Mouse (Mus musculus): Measurements from ENCODE around the gene Leng9. TPM values are rescaled to one million over a fixed set of nuclear protein-coding genes. Genes with fewer than 3 reads are reported as not detected.

Leng9 gene
- total and polyA plus RNA-seq, 3 experiments, result 2.9 to 5.4 (median 3.7) TPM

DNA sequence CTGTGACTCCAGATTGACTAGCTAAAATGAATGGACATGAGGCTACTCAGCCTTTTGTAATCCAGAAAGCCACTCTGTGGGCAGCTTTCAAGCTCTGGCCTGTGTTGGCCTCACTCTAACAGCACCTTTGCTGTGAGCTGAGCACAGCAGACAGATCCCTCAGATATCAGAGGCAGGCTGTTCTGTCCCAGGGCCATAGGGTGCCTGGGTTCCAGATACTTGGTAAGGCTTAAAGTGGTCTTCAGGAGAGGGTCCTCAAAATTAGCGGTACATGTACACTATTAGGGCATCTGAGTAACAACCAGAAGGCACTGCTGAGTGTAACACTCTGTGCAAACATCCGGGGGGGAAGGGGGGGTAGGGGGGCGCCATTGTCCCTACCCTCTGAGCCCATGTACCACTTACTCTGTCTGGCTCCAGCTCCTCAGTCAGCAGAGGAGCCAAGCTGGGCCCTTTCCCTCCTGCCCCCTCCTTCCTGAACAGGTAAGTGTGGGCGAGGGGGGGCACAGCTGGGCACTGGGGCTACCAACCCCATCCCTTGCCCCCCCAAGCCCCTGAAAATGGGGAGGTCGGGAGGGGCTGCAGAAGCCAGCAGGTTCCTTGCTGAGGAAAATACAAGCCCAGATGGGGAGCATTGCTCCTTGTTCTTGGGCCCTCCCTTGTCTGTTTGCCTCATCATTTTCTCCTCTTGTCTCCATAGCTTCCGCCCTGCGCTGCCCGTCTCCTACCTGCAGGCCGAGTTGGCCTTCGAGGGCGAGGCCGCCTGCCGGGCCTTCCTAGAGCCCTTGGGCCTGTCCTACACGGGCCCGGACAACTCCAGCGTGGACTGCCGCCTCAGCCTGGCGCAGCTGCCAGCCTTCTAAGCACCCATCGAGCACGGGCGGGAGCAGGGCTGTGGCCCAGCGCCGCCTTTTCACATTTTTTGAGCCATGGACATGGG, 3.7 kb downstream of the Leng9 start:
- no peak for TF ChIP-seq POLR2AphosphoS5 (IDR thresholded peaks at IDR 0.05; ENCODE audit: insufficient replicate concordance, low read depth, low read length)
- no peak for TF ChIP-seq CTCF (IDR thresholded peaks at IDR 0.05; ENCODE audit: low read depth, low read length)
- TF ChIP-seq GATA2 (IDR thresholded peaks at IDR 0.05; ENCODE audit: borderline replicate concordance, low read depth, low read length), result no peak
- no peak for TF ChIP-seq TAL1 (conservative IDR thresholded peaks at IDR 0.05; ENCODE audit: low read depth, low read length)
- TF ChIP-seq GATA1 (IDR thresholded peaks at IDR 0.05; ENCODE audit: borderline replicate concordance, low read length), result no peak
- H3K4me3 ChIP-seq (ENCODE audit: low read depth, low read length), result peak overlapping the region; percentile 64; the same call in 1 of the 2 replicates
- no peaks in the 10 kb centered on the region for H3K27me3 ChIP-seq (ENCODE audit: insufficient read depth, low read length)
- H3K9me3 ChIP-seq (replicated peaks), result no peaks in the 10 kb centered on the region
- ATAC-seq (ENCODE audit: extremely low read depth, insufficient number of reproducible peaks, low FRiP score, poor library complexity, severe bottlenecking), result no peak
- H3K4me1 ChIP-seq (ENCODE audit: insufficient read depth, low read depth, low read length), result peaks cover 89% of the 10 kb centered on the region
- H3K36me3 ChIP-seq (replicated peaks), result peaks cover 72% of the 10 kb centered on the region
- DNase-seq (ENCODE audit: low spot score), result no peak

DNA sequence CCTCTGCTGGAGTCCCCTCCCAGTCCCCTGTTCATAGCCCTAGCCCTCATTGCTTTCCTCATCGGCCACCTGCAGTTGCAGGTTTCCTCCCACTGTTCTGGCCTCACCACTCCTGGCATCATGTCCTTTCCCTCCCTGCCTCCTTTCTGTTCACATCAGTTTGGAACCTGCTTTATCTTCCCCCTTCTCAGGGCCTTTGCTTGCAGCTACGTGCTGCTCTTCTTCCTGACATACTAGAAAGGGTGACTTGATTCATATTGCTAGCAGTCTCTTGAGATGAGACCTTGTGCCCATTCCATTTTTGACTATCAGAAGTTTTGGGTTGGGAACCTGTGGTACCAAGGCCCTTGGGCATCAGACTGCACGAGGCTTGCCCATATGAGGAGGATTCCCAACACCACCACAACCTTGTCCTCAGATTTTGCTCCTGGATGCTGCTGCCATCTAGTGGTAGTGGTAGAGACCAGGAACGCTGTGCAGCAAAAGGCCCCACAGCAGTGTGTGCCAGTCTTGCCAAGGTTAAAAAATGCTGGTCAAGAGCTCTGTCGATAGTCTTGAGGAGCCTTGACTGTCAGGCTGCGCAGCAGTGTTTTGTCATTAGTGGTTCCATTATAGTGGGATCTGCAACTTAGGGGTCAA, 4.5 kb downstream of the Leng9 start:
- ATAC-seq (ENCODE audit: extremely low read depth, insufficient number of reproducible peaks, low FRiP score, poor library complexity, severe bottlenecking) (no peak), DNase-seq (ENCODE audit: low spot score) (peak; percentile 47)
- Histone ChIP-seq H3K27me3 (ENCODE audit: insufficient read depth, low read length) (no peaks in the 10 kb centered on the region), H3K4me3 (ENCODE audit: low read depth, low read length) (peak overlapping the region; percentile 20; the same call in 1 of the 2 replicates), H3K4me1 (ENCODE audit: insufficient read depth, low read depth, low read length) (peaks cover 87% of the 10 kb centered on the region), H3K36me3 (replicated peaks) (peaks cover 80% of the 10 kb centered on the region), H3K9me3 (replicated peaks) (no peaks in the 10 kb centered on the region)
- TF ChIP-seq TAL1 (conservative IDR thresholded peaks at IDR 0.05; ENCODE audit: low read depth, low read length), result no peak
- TF ChIP-seq GATA1 (IDR thresholded peaks at IDR 0.05; ENCODE audit: borderline replicate concordance, low read length), result no peak
- TF ChIP-seq CTCF (IDR thresholded peaks at IDR 0.05; ENCODE audit: low read depth, low read length), result peak; percentile 42; the same call in 1 of the 2 replicates
- no peak for TF ChIP-seq POLR2AphosphoS5 (IDR thresholded peaks at IDR 0.05; ENCODE audit: insufficient replicate concordance, low read depth, low read length)

DNA sequence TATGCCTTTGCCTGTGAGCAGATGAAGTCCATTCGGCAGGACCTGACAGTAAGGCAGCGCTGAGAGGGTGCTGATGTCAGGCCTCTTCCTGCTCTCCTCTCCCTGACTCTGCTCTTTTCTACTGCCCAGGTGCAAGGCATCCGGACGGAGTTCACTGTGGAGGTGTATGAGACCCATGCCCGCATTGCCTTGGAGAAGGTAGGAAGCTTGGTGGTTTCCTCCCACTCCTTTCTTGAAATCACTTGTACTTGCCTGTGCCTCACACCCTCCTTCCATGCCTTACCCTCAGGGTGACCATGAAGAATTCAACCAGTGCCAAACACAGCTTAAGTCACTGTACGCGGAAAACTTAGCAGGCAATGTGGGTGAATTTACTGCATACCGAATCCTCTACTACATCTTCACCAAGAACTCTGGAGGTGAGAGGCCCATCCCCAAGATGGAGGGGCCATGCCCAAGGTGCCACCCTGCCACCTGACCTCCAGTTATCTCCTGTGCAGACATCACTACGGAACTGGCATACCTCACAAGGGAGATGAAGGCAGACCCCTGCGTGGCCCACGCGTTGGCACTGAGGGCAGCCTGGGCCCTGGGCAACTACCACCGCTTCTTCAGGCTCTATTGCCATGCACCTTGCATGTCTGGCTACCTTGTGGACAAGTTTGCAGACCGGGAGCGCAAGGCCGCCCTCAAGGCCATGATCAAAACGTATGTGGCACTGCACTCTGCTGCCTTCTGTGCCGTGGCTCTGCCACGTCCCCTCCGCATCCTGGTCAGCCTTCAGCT, 5.2 kb downstream of the Leng9 start:
- H3K4me1 ChIP-seq (ENCODE audit: insufficient read depth, low read depth, low read length), result peaks cover 81% of the 10 kb centered on the region
- peaks cover 88% of the 10 kb centered on the region for H3K36me3 ChIP-seq (replicated peaks)
- H3K9me3 ChIP-seq (replicated peaks), result no peaks in the 10 kb centered on the region
- peak overlapping the region; percentile 20; the same call in 1 of the 2 replicates for H3K4me3 ChIP-seq (ENCODE audit: low read depth, low read length)
- DNase-seq (ENCODE audit: low spot score) (no peak), ATAC-seq (ENCODE audit: extremely low read depth, insufficient number of reproducible peaks, low FRiP score, poor library complexity, severe bottlenecking) (no peak)
- H3K27me3 ChIP-seq (ENCODE audit: insufficient read depth, low read length), result no peaks in the 10 kb centered on the region
- TF ChIP-seq GATA2 (IDR thresholded peaks at IDR 0.05; ENCODE audit: borderline replicate concordance, low read depth, low read length) (no peak), CTCF (IDR thresholded peaks at IDR 0.05; ENCODE audit: low read depth, low read length) (no peak), GATA1 (IDR thresholded peaks at IDR 0.05; ENCODE audit: borderline replicate concordance, low read length) (no peak), POLR2AphosphoS5 (IDR thresholded peaks at IDR 0.05; ENCODE audit: insufficient replicate concordance, low read depth, low read length) (no peak), TAL1 (conservative IDR thresholded peaks at IDR 0.05; ENCODE audit: low read depth, low read length) (no peak)

DNA sequence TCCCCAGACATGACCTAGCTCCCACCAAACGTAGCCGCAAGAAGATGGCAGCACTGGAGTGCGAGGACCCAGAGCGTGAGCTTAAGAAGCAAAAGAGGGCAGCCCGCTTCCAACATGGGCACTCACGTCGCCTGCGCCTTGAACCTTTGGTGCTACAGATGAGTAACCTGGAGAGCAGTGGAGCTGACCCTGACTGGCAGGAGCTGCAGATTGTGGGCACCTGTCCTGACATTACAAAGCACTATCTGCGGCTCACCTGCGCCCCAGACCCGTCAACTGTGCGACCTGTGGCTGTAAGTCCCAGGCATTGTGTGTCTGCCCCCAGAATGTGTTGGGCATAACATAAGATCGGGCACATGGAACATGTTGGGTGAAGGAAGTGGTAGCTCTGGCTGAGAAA, 6.1 kb downstream of the Leng9 start:
- no peak for ATAC-seq (ENCODE audit: extremely low read depth, insufficient number of reproducible peaks, low FRiP score, poor library complexity, severe bottlenecking)
- H3K27me3 ChIP-seq (ENCODE audit: insufficient read depth, low read length), result no peaks in the 10 kb centered on the region
- peaks cover 81% of the 10 kb centered on the region for H3K4me1 ChIP-seq (ENCODE audit: insufficient read depth, low read depth, low read length)

GRCm38 (mm10) chr7:4143506-4143905, 6.7 kb downstream of the Leng9 start:
- no peak for ATAC-seq (ENCODE audit: extremely low read depth, insufficient number of reproducible peaks, low FRiP score, poor library complexity, severe bottlenecking)
- no peaks in the 10 kb centered on the region for H3K9me3 ChIP-seq (replicated peaks)
- TF ChIP-seq GATA1 (IDR thresholded peaks at IDR 0.05; ENCODE audit: borderline replicate concordance, low read length) (no peak), POLR2AphosphoS5 (IDR thresholded peaks at IDR 0.05; ENCODE audit: insufficient replicate concordance, low read depth, low read length) (no peak), TAL1 (conservative IDR thresholded peaks at IDR 0.05; ENCODE audit: low read depth, low read length) (no peak), CTCF (IDR thresholded peaks at IDR 0.05; ENCODE audit: low read depth, low read length) (no peak)
- H3K27me3 ChIP-seq (ENCODE audit: insufficient read depth, low read length), result no peaks in the 10 kb centered on the region
- no peak overlapping the region; the same call in 1 of the 2 replicates for H3K4me3 ChIP-seq (ENCODE audit: low read depth, low read length)
- peaks cover 81% of the 10 kb centered on the region for H3K4me1 ChIP-seq (ENCODE audit: insufficient read depth, low read depth, low read length)
- H3K36me3 ChIP-seq (replicated peaks), result peaks cover 100% of the 10 kb centered on the region
- DNase-seq (ENCODE audit: low spot score), result no peak

More for the DNA sequence above, 6.1 kb downstream of the Leng9 start:
- TF ChIP-seq CTCF (IDR thresholded peaks at IDR 0.05; ENCODE audit: low read depth, low read length), result no peak
- no peak for TF ChIP-seq TAL1 (conservative IDR thresholded peaks at IDR 0.05; ENCODE audit: low read depth, low read length)
- no peak for TF ChIP-seq GATA2 (IDR thresholded peaks at IDR 0.05; ENCODE audit: borderline replicate concordance, low read depth, low read length)
- no peak for TF ChIP-seq POLR2AphosphoS5 (IDR thresholded peaks at IDR 0.05; ENCODE audit: insufficient replicate concordance, low read depth, low read length)
- TF ChIP-seq GATA1 (IDR thresholded peaks at IDR 0.05; ENCODE audit: borderline replicate concordance, low read length), result no peak
- Histone ChIP-seq H3K4me3 (ENCODE audit: low read depth, low read length) (no peak overlapping the region), H3K36me3 (replicated peaks) (peaks cover 97% of the 10 kb centered on the region), H3K9me3 (replicated peaks) (no peaks in the 10 kb centered on the region)
- no peak for DNase-seq (ENCODE audit: low spot score)

Data from G1E (cell line).